Mouse (Mus musculus): ENCODE measurements around the gene Rffl.
"Not testable (repeated sequence)": the region's sequence is repeated elsewhere in the genome, so short reads cannot be mapped to it uniquely, and the experiment has no call there.

The Rffl gene

GRCm38 (mm10) chr11:82844771-82845414, 26.1 kb downstream of the Rffl start:
- no peak for DNase-seq

GRCm38 (mm10) chr11:82838511-82838910, 32.5 kb downstream of the Rffl start:
- no peak for DNase-seq

- DNase-seq: no peak
Observed at GRCm38 (mm10) chr11:82837848-82838247, 33.2 kb downstream of the Rffl start.

GRCm38 (mm10) chr11:82837192-82837591, 33.8 kb downstream of the Rffl start:
- no peak for DNase-seq

- DNase-seq: no peak
Observed at GRCm38 (mm10) chr11:82835616-82836432, 35.2 kb downstream of the Rffl start.

- not testable (repeated sequence) for DNase-seq
Observed at GRCm38 (mm10) chr11:82834359-82834758, 36.7 kb downstream of the Rffl start.

GRCm38 (mm10) chr11:82833929-82834328, 37.1 kb downstream of the Rffl start:
- DNase-seq: no peak

GRCm38 (mm10) chr11:82832402-82832801, 38.6 kb downstream of the Rffl start:
- DNase-seq: not testable (repeated sequence)

GRCm38 (mm10) chr11:82831008-82831893, 39.8 kb downstream of the Rffl start:
- no peak for DNase-seq

GRCm38 (mm10) chr11:82826818-82827217, 44.2 kb downstream of the Rffl start:
- no peak for DNase-seq

GRCm38 (mm10) chr11:82820788-82821456, 50.1 kb downstream of the Rffl start:
- no peak for DNase-seq

GRCm38 (mm10) chr11:82819350-82819749, 51.7 kb downstream of the Rffl start:
- peak; percentile 79 for DNase-seq

GRCm38 (mm10) chr11:82808485-82808884, 62.5 kb downstream of the Rffl start:
- no peak for DNase-seq

GRCm38 (mm10) chr11:82807370-82807769, 63.6 kb downstream of the Rffl start:
- DNase-seq: no peak

GRCm38 (mm10) chr11:82806656-82807055, 64.4 kb downstream of the Rffl start:
- no peak for DNase-seq

GRCm38 (mm10) chr11:82783453-82783852, 87.6 kb downstream of the Rffl start:
- no peak for DNase-seq

- no peak for DNase-seq
Observed at GRCm38 (mm10) chr11:82782197-82782596, 88.8 kb downstream of the Rffl start.

- DNase-seq: peak; percentile 97
Observed at GRCm38 (mm10) chr11:82780983-82781903, 89.8 kb downstream of the Rffl start, which contains the start of gene Lig3. TSS of gene Lig3 (plus strand) at chr11:82781108.

- DNase-seq: no peak
Observed at GRCm38 (mm10) chr11:82780134-82780533, 90.9 kb downstream of the Rffl start.

- DNase-seq: no peak
Observed at GRCm38 (mm10) chr11:82764438-82764924, 106.5 kb downstream of the Rffl start.

- DNase-seq: peak; percentile 96
Observed at GRCm38 (mm10) chr11:82763742-82764437, 107.1 kb downstream of the Rffl start, which contains the start of the genes Cct6b and Zfp830. TSS of gene Cct6b (minus strand) at chr11:82764321. TSS of gene Zfp830 (plus strand) at chr11:82764345.

All from kidney, adult 18-20 months (tissue).